Mouse (Mus musculus): Measurements from ENCODE around the gene Gm4491. TPM values are rescaled to one million over a fixed set of nuclear protein-coding genes. Genes with fewer than 3 reads are reported as not detected.

Gene Gm4491
- polyA plus RNA-seq (2015; fragmentation: Nextera tagmentation; extraction: Ambion mirVana) = not detected in 2 replicates

DNA sequence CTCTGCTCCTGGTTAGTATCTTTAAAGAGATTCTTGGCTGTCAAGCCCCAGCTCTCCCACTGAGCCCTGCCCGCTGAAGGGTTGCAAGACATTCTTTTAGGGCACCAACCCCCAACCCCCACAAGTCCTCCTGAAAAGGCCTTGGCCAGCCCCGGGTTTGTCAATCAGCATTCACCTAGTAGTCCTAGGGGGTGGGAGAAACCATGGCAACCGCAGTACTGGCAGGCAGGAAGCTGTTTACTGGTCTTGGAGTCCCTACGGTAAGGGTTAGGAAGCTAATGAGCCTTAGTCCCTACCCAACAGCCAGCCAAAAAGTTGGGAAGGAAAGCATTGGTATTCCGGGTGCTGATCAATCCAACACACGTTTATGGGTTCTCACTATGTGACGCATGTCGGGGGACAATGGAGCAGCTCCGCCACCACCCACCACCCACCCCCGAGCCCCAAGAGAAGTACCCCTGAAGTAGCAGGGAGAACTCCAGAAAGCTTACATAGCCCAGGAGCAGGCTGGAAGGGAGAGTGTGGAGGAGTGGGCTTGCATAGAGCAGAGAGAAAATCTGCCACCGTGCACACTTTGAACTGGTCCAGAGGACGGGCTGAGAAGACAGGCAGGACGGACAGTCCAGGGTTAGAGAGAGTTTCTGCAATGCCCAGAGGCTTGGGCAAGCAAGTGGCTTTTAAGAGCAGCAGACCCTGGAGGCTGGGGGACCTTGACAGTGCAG lies at the start of gene Gm4491:
TSS of gene Gm4491 (minus strand) at position 61 of the 722 bp plus-strand sequence.

DNA sequence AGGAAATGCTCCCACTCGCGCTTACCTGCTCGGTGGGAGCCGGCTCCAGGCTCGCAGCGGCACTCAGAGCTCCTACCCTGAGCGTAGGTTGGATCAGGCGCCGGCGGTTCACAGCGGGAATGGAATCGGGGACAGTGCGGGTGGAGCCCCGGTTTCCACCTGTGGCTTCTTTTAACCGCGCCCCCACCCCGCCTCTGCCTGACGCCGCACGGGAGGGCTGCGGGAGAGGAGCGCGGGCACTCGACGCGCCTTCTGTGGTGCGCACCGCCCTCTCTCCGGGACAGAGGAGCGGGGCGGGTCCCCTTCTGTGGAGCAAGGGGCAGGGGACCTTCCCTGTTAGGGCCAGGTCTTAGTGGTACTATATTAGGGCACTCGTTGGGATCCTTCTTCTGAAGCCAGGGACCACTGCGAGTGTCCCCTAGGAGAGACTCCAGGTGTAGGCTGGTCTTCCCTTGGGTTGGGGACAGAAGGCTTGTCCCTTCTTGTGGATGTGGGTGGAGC lies 17.5 kb upstream of the Gm4491 start, which contains the start of gene Gjb6:
TSS of gene Gjb6 (minus strand) at position 451 of the 501 bp plus-strand sequence.

DNA sequence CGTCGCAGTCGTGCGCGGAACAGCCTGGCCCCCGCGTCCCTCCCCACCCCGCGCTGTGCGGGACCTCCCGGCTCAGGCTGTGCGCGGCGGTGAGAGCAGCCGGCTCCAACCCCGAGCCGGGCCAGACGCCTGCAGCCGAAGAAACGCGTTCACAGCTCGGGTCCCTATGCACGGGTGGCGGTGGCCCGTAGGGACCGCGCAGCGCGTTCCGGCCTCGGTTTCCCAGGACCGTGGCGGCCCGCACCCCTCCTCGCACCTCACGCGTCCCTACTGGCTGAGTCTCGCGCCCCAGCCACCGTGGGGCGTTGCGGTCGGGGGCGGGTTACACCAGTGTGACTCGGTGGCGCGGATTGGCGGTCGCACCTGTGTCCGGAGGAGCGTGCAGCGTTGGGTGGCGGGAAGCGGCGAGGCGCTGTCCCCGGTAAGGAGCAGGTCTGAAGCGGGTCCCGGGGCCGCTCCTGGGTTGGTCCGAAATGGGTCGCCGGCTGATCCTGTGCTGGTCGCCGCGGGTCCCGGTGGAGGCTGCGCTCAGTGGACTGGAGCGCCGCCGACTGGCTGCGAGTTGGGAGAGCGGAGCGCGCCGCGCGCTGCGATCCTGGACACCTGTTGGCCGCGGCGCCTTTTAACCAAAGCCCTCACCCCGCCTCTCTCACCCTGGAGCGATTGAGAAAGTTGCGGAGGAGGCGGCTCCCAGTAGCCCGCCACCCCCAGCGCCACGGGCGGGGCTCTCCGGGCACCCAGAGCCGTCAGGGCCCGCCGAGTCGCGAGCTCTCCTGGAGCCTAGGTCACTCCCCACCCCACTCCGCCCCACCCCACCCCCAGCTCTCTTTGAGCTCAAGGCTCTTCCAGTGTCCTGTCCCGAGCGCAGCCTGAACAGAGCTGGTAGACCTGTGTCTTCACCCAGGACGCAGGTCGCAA lies 11.3 kb downstream of the Gm4491 start, which contains the start of gene Gjb2:
TSS of gene Gjb2 (minus strand) at position 597 of the 918 bp plus-strand sequence.

Other genes with a start within 250 kb of the Gm4491 start
- gene Zmym2, start 229.2 kb downstream of the Gm4491 start, polyA plus RNA-seq (2015; fragmentation: Nextera tagmentation; extraction: Ambion mirVana) = 7.7 and 11.1 TPM in 2 replicates
- not detected in 2 replicates for gene Gja3, start 57.8 kb downstream of the Gm4491 start, polyA plus RNA-seq (2015; fragmentation: Nextera tagmentation; extraction: Ambion mirVana)
- gene Gjb2, start 11.2 kb downstream of the Gm4491 start, polyA plus RNA-seq (2015; fragmentation: Nextera tagmentation; extraction: Ambion mirVana) = 0.56 and 0.58 TPM in 2 replicates
- gene Gjb6, start 17.7 kb upstream of the Gm4491 start, polyA plus RNA-seq (2015; fragmentation: Nextera tagmentation; extraction: Ambion mirVana) = 0.06 TPM in 1 of 2 replicates, not detected in the other